Mouse (Mus musculus): ENCODE data around the gene Adamtsl3.

- TF ChIP-seq POU5F1 (IDR thresholded peaks at IDR 0.05; ENCODE audit: borderline replicate concordance, low read length) = no peak
- TF ChIP-seq CTCF (conservative IDR thresholded peaks at IDR 0.05; ENCODE audit: low read length) = no peak
- no peak for TF ChIP-seq NANOG (IDR thresholded peaks at IDR 0.05; ENCODE audit: borderline replicate concordance, low read length)
Observed at GRCm38 (mm10) chr7:82491018-82491417, 155.5 kb downstream of the Adamtsl3 start.
